ENCODE assay signal across 8 mouse cellular contexts in genomic region chr17:15499656-15500394, GRCm38 (mm10). TPM values are rescaled to one million over a fixed set of nuclear protein-coding genes. Genes with fewer than 3 reads are reported as not detected.
DNase-seq lines count a peak whose midpoint lies in the region; ATAC-seq lines count a peak whose summit lies in the region.

Psmb1 (minus strand) TSS chr17:15499751.
Tbp (plus strand) TSS chr17:15499888.

- H3K4me2 ChIP-seq in hindbrain, embryonic 12.5 days (replicated peaks), result peak within 1 kb of the TSS; percentile 81

- H3K9ac ChIP-seq in hindbrain, embryonic 12.5 days, result peak within 1 kb of the TSS; percentile 84

- ATAC-seq in hindbrain, embryonic 12.5 days (ENCODE audit: low FRiP score), result peak; percentile 94

- H3K4me3 ChIP-seq in hindbrain, embryonic 12.5 days, result peak within 1 kb of the TSS; percentile 96

- under 1% methylated on average over 63 of the region's 63 CpGs for WGBS in hindbrain, embryonic 12.5 days

- no peaks in the 10 kb centered on the region for H3K27me3 ChIP-seq in hindbrain, embryonic 12.5 days

- DNase-seq in NIH3T3 (ENCODE audit: low read depth), result peak; percentile 98
- DNase-seq in cerebellum, postnatal 10 days, result peak; percentile 98
- DNase-seq in frontal cortex, postnatal 10 days (ENCODE audit: low spot score in 2 of 2), result peak; percentile 94 to 97
- peak; percentile 96 to 98 for DNase-seq in layer of hippocampus, postnatal 14 days (ENCODE audit: low spot score in 2 of 2)
- DNase-seq in lung, postnatal 14 days, result peak; percentile 97
- DNase-seq in retina, adult 2 months (ENCODE audit: low read depth, low spot score), result peak; percentile 96
- DNase-seq in thymus, postnatal 36 days, result peak; percentile 94 to 97

- H3K36me3 ChIP-seq in hindbrain, embryonic 12.5 days, result peaks cover 15% of the 10 kb centered on the region

- H3K4me1 ChIP-seq in hindbrain, embryonic 12.5 days, result peaks cover 35% of the 10 kb centered on the region

- no peaks in the 10 kb centered on the region for H3K9me3 ChIP-seq in hindbrain, embryonic 12.5 days (replicated peaks)

- H3K27ac ChIP-seq in hindbrain, embryonic 12.5 days, result peak within 1 kb of the TSS; percentile 96

RNA-seq across cellular contexts. Expression of gene Psmb1, which starts in this region (rescaled TPM):
- polyA plus RNA-seq in hindbrain, embryonic 12.5 days (2016; fragmentation: Nextera tagmentation; extraction: Ambion mirVana), result 219 and 233 TPM in 2 replicates
- total RNA-seq in layer of hippocampus, postnatal 14 days (2021), result 100 to 1,000 TPM; 127 to 134 TPM

RNA-seq across cellular contexts. Expression of gene Tbp, which starts in this region (rescaled TPM):
- 55.2 and 60.4 TPM in 2 replicates for polyA plus RNA-seq in hindbrain, embryonic 12.5 days (2016; fragmentation: Nextera tagmentation; extraction: Ambion mirVana)
- total RNA-seq in layer of hippocampus, postnatal 14 days (2021), result 10 to 100 TPM; 28.5 to 34.3 TPM

Comparison
In these comparisons a context has a peak if more than half of its experiments do, and no peak if none do; other contexts are left out.
1. Peak in every context shown above with its lines: DNase-seq, ATAC-seq, H3K4me3 ChIP-seq and H3K27ac ChIP-seq.